ENCODE assay signal across 13 mouse cellular contexts in the genomic region with DNA sequence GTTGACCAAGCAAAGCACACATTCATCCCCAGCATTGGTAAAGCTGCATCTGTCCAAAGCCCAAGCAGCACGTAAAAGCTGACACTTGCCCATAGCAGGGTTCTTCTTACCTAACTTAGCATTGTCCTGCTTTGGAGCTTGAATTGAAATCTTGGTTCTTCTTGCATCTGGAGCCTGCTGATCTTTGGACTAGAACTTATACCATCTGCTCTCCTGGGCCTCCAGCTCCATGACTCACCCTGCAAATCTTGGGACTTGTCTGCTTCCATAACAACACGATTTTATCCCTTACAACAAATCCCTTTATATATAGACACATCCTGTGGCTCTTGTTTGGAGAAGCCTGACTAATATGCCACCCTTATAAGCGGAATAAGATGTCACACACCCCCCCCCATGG.
"Had no signal": no experiment of that assay in that cellular context is flagged by ENCODE, and none has a peak within 500 bp of the region (broad histone marks: within the 10 kb centered on the region; RNA-seq: fewer than 3 reads in every experiment).

No protein-coding gene starts in this region.

- H3K4me3 ChIP-seq: left cerebral cortex, adult 2 months; liver, embryonic 13.5 days had no signal

- DNase-seq: kidney, adult 2 months; kidney, postnatal 10 days; kidney, postnatal 36 days; liver, embryonic 13.5 days; lung, adult 2 months; lung, postnatal 14 days; lung, postnatal 4 days; midbrain, embryonic 14.5 days; thymus, adult 2 months; thymus, postnatal 14 days; thymus, postnatal 4 days had no signal

- H3K27ac ChIP-seq: left cerebral cortex, adult 2 months; liver, embryonic 13.5 days; stomach, postnatal 0 days had no signal

- H3K36me3 ChIP-seq: liver, embryonic 13.5 days had no signal

- H3K9me3 ChIP-seq: liver, embryonic 13.5 days had no signal
